Mouse (Mus musculus): ENCODE measurements around the gene Gtf2ird2. TPM values are rescaled to one million over a fixed set of nuclear protein-coding genes. Genes with fewer than 3 reads are reported as not detected.

The Gtf2ird2 gene
- polyA plus RNA-seq, 1 experiment from 2014 or later = 7.1 TPM

GRCm38 (mm10) chr5:134257349-134258031 is 73.7 kb downstream of the Gtf2ird2 start:
- Histone ChIP-seq H3K4me3 (ENCODE audit: low read depth, low read length) (no peak overlapping the region), H3K4me1 (replicated peaks; ENCODE audit: control insufficient read depth, insufficient read depth, low read length) (no peaks in the 10 kb centered on the region), H3K36me3 (ENCODE audit: control insufficient read depth, insufficient read depth, low read length) (peaks cover 37% of the 10 kb centered on the region), H3K27ac (ENCODE audit: low read depth, low read length) (no peak overlapping the region), H3K9me3 (ENCODE audit: control insufficient read depth, low read length) (no peaks in the 10 kb centered on the region), H3K27me3 (ENCODE audit: control insufficient read depth, insufficient read depth, low read length) (no peaks in the 10 kb centered on the region), H3K9ac (ENCODE audit: low read depth, low read length) (no peak overlapping the region), H3K4me2 (replicated peaks; ENCODE audit: low read depth, low read length) (no peak overlapping the region)
- 97% methylated on average over 13 of the region's 13 CpGs for WGBS
- DNase-seq (ENCODE audit: low spot score) = no peak
- no peak for ATAC-seq (ENCODE audit: low FRiP score)

DNA sequence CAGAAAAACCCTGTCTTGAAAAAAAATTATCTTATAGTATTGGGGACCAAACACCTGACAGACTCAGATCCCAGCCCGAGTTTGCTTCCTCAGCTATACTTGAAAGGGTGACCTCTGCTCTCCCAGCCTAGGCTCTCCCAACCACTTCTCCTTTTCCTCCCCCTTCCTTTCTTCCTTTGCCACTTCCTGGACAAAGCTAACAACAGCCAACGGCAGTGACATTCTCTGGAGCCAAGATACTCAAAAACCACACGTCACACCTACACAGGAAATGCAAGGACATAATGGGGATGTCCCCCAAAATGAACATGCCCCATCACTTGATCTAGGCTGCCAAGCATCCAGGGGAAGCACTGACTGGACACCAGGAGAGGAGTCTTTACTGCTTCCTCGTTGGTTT is 74.6 kb downstream of the Gtf2ird2 start:
- Histone ChIP-seq H3K36me3 (ENCODE audit: control insufficient read depth, insufficient read depth, low read length) (peaks cover 33% of the 10 kb centered on the region), H3K9ac (ENCODE audit: low read depth, low read length) (no peak overlapping the region)
- 89% methylated on average over 4 of the region's 4 CpGs for WGBS

GRCm38 (mm10) chr5:134258934-134259333 is 75.1 kb downstream of the Gtf2ird2 start:
- 91% methylated on average over 2 of the region's 2 CpGs for WGBS
- Histone ChIP-seq H3K27me3 (ENCODE audit: control insufficient read depth, insufficient read depth, low read length) (no peaks in the 10 kb centered on the region), H3K36me3 (ENCODE audit: control insufficient read depth, insufficient read depth, low read length) (peaks cover 33% of the 10 kb centered on the region), H3K9me3 (ENCODE audit: control insufficient read depth, low read length) (no peaks in the 10 kb centered on the region), H3K4me3 (ENCODE audit: low read depth, low read length) (no peak overlapping the region), H3K4me1 (replicated peaks; ENCODE audit: control insufficient read depth, insufficient read depth, low read length) (no peaks in the 10 kb centered on the region), H3K4me2 (replicated peaks; ENCODE audit: low read depth, low read length) (no peak overlapping the region), H3K9ac (ENCODE audit: low read depth, low read length) (no peak overlapping the region), H3K27ac (ENCODE audit: low read depth, low read length) (no peak overlapping the region)
- DNase-seq (ENCODE audit: low spot score) = no peak
- no peak for ATAC-seq (ENCODE audit: low FRiP score)

More for the DNA sequence above, 74.6 kb downstream of the Gtf2ird2 start:
- Histone ChIP-seq H3K4me2 (replicated peaks; ENCODE audit: low read depth, low read length) (no peak overlapping the region), H3K9me3 (ENCODE audit: control insufficient read depth, low read length) (no peaks in the 10 kb centered on the region), H3K27me3 (ENCODE audit: control insufficient read depth, insufficient read depth, low read length) (no peaks in the 10 kb centered on the region), H3K27ac (ENCODE audit: low read depth, low read length) (no peak overlapping the region), H3K4me1 (replicated peaks; ENCODE audit: control insufficient read depth, insufficient read depth, low read length) (no peaks in the 10 kb centered on the region), H3K4me3 (ENCODE audit: low read depth, low read length) (no peak overlapping the region)
- ATAC-seq (ENCODE audit: low FRiP score) = no peak
- DNase-seq (ENCODE audit: low spot score) = no peak

- 91% methylated on average over 9 of the region's 9 CpGs for WGBS
- no peak overlapping the region for H3K9ac ChIP-seq (ENCODE audit: low read depth, low read length)
- no peaks in the 10 kb centered on the region for H3K9me3 ChIP-seq (ENCODE audit: control insufficient read depth, low read length)
- H3K4me3 ChIP-seq (ENCODE audit: low read depth, low read length) = no peak overlapping the region
- H3K36me3 ChIP-seq (ENCODE audit: control insufficient read depth, insufficient read depth, low read length) = peaks cover 35% of the 10 kb centered on the region
- H3K4me2 ChIP-seq (replicated peaks; ENCODE audit: low read depth, low read length) = no peak overlapping the region
- no peaks in the 10 kb centered on the region for H3K4me1 ChIP-seq (replicated peaks; ENCODE audit: control insufficient read depth, insufficient read depth, low read length)
- no peak for ATAC-seq (ENCODE audit: low FRiP score)
- no peak for DNase-seq (ENCODE audit: low spot score)
- no peaks in the 10 kb centered on the region for H3K27me3 ChIP-seq (ENCODE audit: control insufficient read depth, insufficient read depth, low read length)
- H3K27ac ChIP-seq (ENCODE audit: low read depth, low read length) = no peak overlapping the region
Observed at GRCm38 (mm10) chr5:134260001-134260636, 76.3 kb downstream of the Gtf2ird2 start.

DNA sequence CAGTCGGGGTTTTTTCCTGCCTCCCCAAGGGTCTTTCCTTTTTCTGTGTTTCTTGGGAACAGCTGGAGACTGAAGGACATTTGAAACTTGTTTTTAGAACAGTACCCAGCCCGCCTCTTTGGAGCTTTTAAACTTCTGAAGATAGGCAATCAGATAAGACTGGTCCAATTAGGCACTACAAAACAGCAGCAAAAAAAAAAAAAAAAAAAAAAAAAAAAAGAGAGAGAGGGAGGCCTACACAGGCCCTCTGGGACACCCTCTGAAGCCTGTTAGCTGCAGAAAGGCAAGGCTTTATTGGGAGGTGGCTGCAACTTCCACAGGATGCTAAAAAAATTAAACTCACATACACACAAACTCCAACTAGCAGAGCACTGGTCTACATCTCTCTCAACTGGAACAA is 82.1 kb downstream of the Gtf2ird2 start:
- DNase-seq (ENCODE audit: low spot score) (no peak), ATAC-seq (ENCODE audit: low FRiP score) (no peak)
- Histone ChIP-seq H3K9ac (ENCODE audit: low read depth, low read length) (no peak overlapping the region), H3K4me1 (replicated peaks; ENCODE audit: control insufficient read depth, insufficient read depth, low read length) (no peaks in the 10 kb centered on the region), H3K36me3 (ENCODE audit: control insufficient read depth, insufficient read depth, low read length) (peaks cover 24% of the 10 kb centered on the region), H3K9me3 (ENCODE audit: control insufficient read depth, low read length) (no peaks in the 10 kb centered on the region), H3K4me2 (replicated peaks; ENCODE audit: low read depth, low read length) (no peak overlapping the region), H3K27ac (ENCODE audit: low read depth, low read length) (no peak overlapping the region), H3K27me3 (ENCODE audit: control insufficient read depth, insufficient read depth, low read length) (no peaks in the 10 kb centered on the region), H3K4me3 (ENCODE audit: low read depth, low read length) (no peak overlapping the region)
- WGBS = 75% methylated on average over 2 of the region's 2 CpGs

DNA sequence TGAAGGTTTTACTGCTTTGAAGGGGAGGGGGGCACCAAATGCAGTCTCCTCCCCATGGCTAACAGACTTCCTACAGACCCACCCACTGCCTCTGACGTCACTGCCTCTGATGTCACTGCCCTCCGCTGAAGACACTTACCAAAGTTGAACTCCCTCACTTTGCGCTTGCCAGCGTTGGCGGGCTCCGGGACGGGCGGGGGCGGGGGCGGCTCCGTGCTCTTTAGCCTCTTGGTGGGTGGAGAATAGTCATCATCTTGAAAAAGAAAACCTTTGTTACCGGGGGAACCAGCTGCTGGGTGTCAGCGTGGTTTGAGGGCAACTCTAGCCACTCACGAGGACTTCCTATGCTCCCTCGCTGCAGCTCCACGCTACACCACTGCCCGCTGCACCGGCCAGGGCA is 82.6 kb downstream of the Gtf2ird2 start:
- Histone ChIP-seq H3K4me2 (replicated peaks; ENCODE audit: low read depth, low read length) (no peak overlapping the region), H3K36me3 (ENCODE audit: control insufficient read depth, insufficient read depth, low read length) (peaks cover 21% of the 10 kb centered on the region), H3K27ac (ENCODE audit: low read depth, low read length) (no peak overlapping the region), H3K4me3 (ENCODE audit: low read depth, low read length) (no peak overlapping the region), H3K27me3 (ENCODE audit: control insufficient read depth, insufficient read depth, low read length) (no peaks in the 10 kb centered on the region), H3K9ac (ENCODE audit: low read depth, low read length) (no peak overlapping the region), H3K4me1 (replicated peaks; ENCODE audit: control insufficient read depth, insufficient read depth, low read length) (no peaks in the 10 kb centered on the region), H3K9me3 (ENCODE audit: control insufficient read depth, low read length) (no peaks in the 10 kb centered on the region)
- WGBS = 83% methylated on average over 18 of the region's 18 CpGs
- DNase-seq (ENCODE audit: low spot score) (no peak), ATAC-seq (ENCODE audit: low FRiP score) (no peak)

GRCm38 (mm10) chr5:134268751-134269150 is 84.9 kb downstream of the Gtf2ird2 start:
- 96% methylated on average over 8 of the region's 8 CpGs for WGBS
- no peaks in the 10 kb centered on the region for H3K4me1 ChIP-seq (replicated peaks; ENCODE audit: control insufficient read depth, insufficient read depth, low read length)
- H3K9ac ChIP-seq (ENCODE audit: low read depth, low read length) = no peak overlapping the region
- no peak overlapping the region for H3K4me2 ChIP-seq (replicated peaks; ENCODE audit: low read depth, low read length)
- peaks cover 16% of the 10 kb centered on the region for H3K36me3 ChIP-seq (ENCODE audit: control insufficient read depth, insufficient read depth, low read length)
- no peak overlapping the region for H3K27ac ChIP-seq (ENCODE audit: low read depth, low read length)
- H3K4me3 ChIP-seq (ENCODE audit: low read depth, low read length) = no peak overlapping the region
- DNase-seq (ENCODE audit: low spot score) = no peak
- no peak for ATAC-seq (ENCODE audit: low FRiP score)
- H3K27me3 ChIP-seq (ENCODE audit: control insufficient read depth, insufficient read depth, low read length) = no peaks in the 10 kb centered on the region
- no peaks in the 10 kb centered on the region for H3K9me3 ChIP-seq (ENCODE audit: control insufficient read depth, low read length)

- no peak for ATAC-seq (ENCODE audit: low FRiP score)
- no peak for DNase-seq (ENCODE audit: low spot score)
- Histone ChIP-seq H3K4me3 (ENCODE audit: low read depth, low read length) (no peak overlapping the region), H3K36me3 (ENCODE audit: control insufficient read depth, insufficient read depth, low read length) (peaks cover 13% of the 10 kb centered on the region), H3K27me3 (ENCODE audit: control insufficient read depth, insufficient read depth, low read length) (no peaks in the 10 kb centered on the region), H3K9ac (ENCODE audit: low read depth, low read length) (no peak overlapping the region), H3K27ac (ENCODE audit: low read depth, low read length) (no peak overlapping the region), H3K9me3 (ENCODE audit: control insufficient read depth, low read length) (no peaks in the 10 kb centered on the region), H3K4me2 (replicated peaks; ENCODE audit: low read depth, low read length) (no peak overlapping the region), H3K4me1 (replicated peaks; ENCODE audit: control insufficient read depth, insufficient read depth, low read length) (no peaks in the 10 kb centered on the region)
- WGBS = 86% methylated on average over 5 of the region's 5 CpGs
Observed at GRCm38 (mm10) chr5:134269751-134270150, 85.9 kb downstream of the Gtf2ird2 start.

DNA sequence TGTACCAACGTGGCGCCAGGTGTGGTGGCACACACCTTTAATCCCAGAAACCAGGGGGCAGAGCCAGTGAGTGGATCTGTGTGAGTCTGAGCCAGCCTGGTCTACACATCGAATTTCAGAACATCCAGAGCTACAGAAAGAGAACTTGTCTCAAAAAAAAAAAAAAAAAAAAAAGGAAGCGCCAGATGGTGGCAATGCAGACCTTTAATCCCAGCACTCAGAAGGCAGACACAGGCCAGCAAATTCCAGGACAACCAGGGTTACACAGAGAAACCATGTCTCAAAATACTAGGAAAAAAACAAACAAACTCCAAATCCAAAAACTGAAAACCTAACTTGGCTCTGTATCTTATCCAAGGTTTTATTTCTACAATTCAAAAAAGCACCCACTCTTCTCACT is 86.7 kb downstream of the Gtf2ird2 start:
- H3K27ac ChIP-seq (ENCODE audit: low read depth, low read length) = no peak overlapping the region
- H3K9me3 ChIP-seq (ENCODE audit: control insufficient read depth, low read length) = no peaks in the 10 kb centered on the region
- DNase-seq (ENCODE audit: low spot score) (no peak), ATAC-seq (ENCODE audit: low FRiP score) (no peak)
- no peak overlapping the region for H3K4me3 ChIP-seq (ENCODE audit: low read depth, low read length)
- no peak overlapping the region for H3K9ac ChIP-seq (ENCODE audit: low read depth, low read length)
- H3K4me1 ChIP-seq (replicated peaks; ENCODE audit: control insufficient read depth, insufficient read depth, low read length) = no peaks in the 10 kb centered on the region
- no peak overlapping the region for H3K4me2 ChIP-seq (replicated peaks; ENCODE audit: low read depth, low read length)
- peaks cover 8% of the 10 kb centered on the region; the same call in 1 of the 2 replicates for H3K36me3 ChIP-seq (ENCODE audit: control insufficient read depth, insufficient read depth, low read length)
- no peaks in the 10 kb centered on the region for H3K27me3 ChIP-seq (ENCODE audit: control insufficient read depth, insufficient read depth, low read length)
- 91% methylated on average over 4 of the region's 4 CpGs for WGBS

Measured in hindbrain, embryonic 11.5 days (tissue).